In the genomic region with DNA sequence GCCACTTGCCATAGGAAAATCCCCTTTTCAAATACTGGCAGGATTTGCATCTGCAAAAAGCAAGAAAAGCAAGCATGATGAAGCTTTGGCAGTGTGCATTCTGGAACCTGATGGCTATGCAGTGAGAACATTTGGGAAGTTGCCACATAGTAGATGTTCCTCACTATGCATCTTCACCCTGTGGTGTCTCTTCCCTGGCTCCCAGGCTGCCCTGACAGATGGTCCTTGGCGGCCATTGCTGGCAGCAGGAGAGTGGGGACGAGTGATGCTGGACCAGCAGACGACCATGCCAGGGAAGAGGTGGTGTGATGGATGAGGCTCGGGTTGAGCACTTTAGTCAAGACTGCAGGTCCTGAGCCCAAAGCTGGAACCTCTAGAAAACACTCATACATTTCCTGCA, we compare ENCODE assay signal across 27 mouse cellular contexts.
DNase-seq lines count a peak whose midpoint lies in the region; ATAC-seq and TF ChIP-seq lines count a peak whose summit lies in the region.
"Had no signal": no experiment of that assay in that cellular context is flagged by ENCODE, and none has a peak within 500 bp of the region (broad histone marks: within the 10 kb centered on the region; RNA-seq: fewer than 3 reads in every experiment).

No protein-coding gene starts in this region.

- DNase-seq in left cerebral cortex, postnatal 4 days: peak; percentile 71
- no peak for DNase-seq in left cerebral cortex, postnatal 10 days (ENCODE audit: extremely low spot score in 1 of 2, low spot score in 2 of 2)
- peak; percentile 77 for DNase-seq in brain, adult 2 months (ENCODE audit: low read depth, low spot score)
- DNase-seq in cerebellum, adult 18-20 months: peak; percentile 70 to 73
- peak; percentile 81 to 91 for DNase-seq in cerebellum, postnatal 10 days
- no peak for DNase-seq in liver, postnatal 0 days
- DNase-seq in layer of hippocampus, adult 18-20 months (ENCODE audit: low spot score in 2 of 2): no peak
- DNase-seq: adrenal gland, postnatal 10 days; gastrocnemius, postnatal 14 days; heart, postnatal 14 days; kidney, adult 9 months; kidney, postnatal 25 days; liver, embryonic 13.5 days; lung, embryonic 14.5 days; midbrain, embryonic 14.5 days; right cerebral cortex, postnatal 25 days; thymus, postnatal 14 days had no signal

- H3K27ac ChIP-seq in liver, postnatal 0 days (ENCODE audit: low read depth): no peak overlapping the region
- H3K27ac ChIP-seq: forebrain, embryonic 13.5 days; hindbrain, embryonic 10.5 days; intestine, embryonic 15.5 days; limb, embryonic 10.5 days; limb, embryonic 15.5 days; liver, embryonic 13.5 days had no signal

- H3K4me2 ChIP-seq in liver, postnatal 0 days (ENCODE audit: low read depth, low read length): no peak overlapping the region
- H3K4me2 ChIP-seq: forebrain, embryonic 13.5 days; intestine, embryonic 15.5 days; limb, embryonic 15.5 days; liver, embryonic 13.5 days; lung, embryonic 14.5 days had no signal

- H3K4me1 ChIP-seq in liver, postnatal 0 days (ENCODE audit: insufficient read depth): no peaks in the 10 kb centered on the region
- H3K4me1 ChIP-seq: forebrain, embryonic 13.5 days; intestine, embryonic 15.5 days; limb, embryonic 10.5 days; liver, embryonic 13.5 days had no signal

- no peaks in the 10 kb centered on the region for H3K9me3 ChIP-seq in liver, postnatal 0 days (ENCODE audit: low read length)
- H3K9me3 ChIP-seq: forebrain, embryonic 13.5 days; hindbrain, embryonic 10.5 days; intestine, embryonic 15.5 days; limb, embryonic 10.5 days; limb, embryonic 15.5 days; liver, embryonic 13.5 days had no signal

- H3K4me3 ChIP-seq in liver, postnatal 0 days (ENCODE audit: low read depth, low read length): no peak overlapping the region
- H3K4me3 ChIP-seq: erythroblast, embryonic 14.5 days; forebrain, embryonic 13.5 days; hindbrain, embryonic 10.5 days; intestine, embryonic 15.5 days; limb, embryonic 10.5 days; limb, embryonic 15.5 days; liver, embryonic 13.5 days had no signal

- ATAC-seq in liver, postnatal 0 days: no peak
- ATAC-seq in erythroid progenitor cell, adult 5-6 weeks (replicated peaks; ENCODE audit: low FRiP score, poor library complexity, severe bottlenecking): no peak
- ATAC-seq: forebrain, embryonic 13.5 days; hindbrain, embryonic 16.5 days; intestine, embryonic 15.5 days; Patski had no signal

- intact Hi-C loops in left cerebral cortex, postnatal 4 days (cut with DNase I): no loop called here
- intact Hi-C loops in left cerebral cortex, postnatal 10 days (cut with DNase I): no loop called here

- TF ChIP-seq EP300 in liver, postnatal 0 days (IDR thresholded peaks at IDR 0.05; ENCODE audit: low read depth): no peak

- no peak overlapping the region for H3K9ac ChIP-seq in liver, postnatal 0 days (replicated peaks)
- H3K9ac ChIP-seq: forebrain, embryonic 13.5 days; intestine, embryonic 15.5 days; limb, embryonic 15.5 days; liver, embryonic 13.5 days; lung, embryonic 14.5 days had no signal

- TF ChIP-seq CTCF in liver, postnatal 0 days (IDR thresholded peaks at IDR 0.05; ENCODE audit: low read depth): no peak

- WGBS in liver, postnatal 0 days (ENCODE audit: insufficient replicate concordance): 76% methylated on average over 4 of the region's 4 CpGs

- H3K36me3 ChIP-seq in liver, postnatal 0 days (replicated peaks; ENCODE audit: insufficient read depth, low read length): peaks cover 2% of the 10 kb centered on the region; the same call in 1 of the 2 replicates
- H3K36me3 ChIP-seq: G1E; hindbrain, embryonic 10.5 days; liver, embryonic 13.5 days had no signal

- no peaks in the 10 kb centered on the region for H3K27me3 ChIP-seq in liver, postnatal 0 days (ENCODE audit: insufficient read depth, low read length)
- H3K27me3 ChIP-seq: forebrain, embryonic 13.5 days; intestine, embryonic 15.5 days; limb, embryonic 15.5 days; liver, embryonic 13.5 days; Patski had no signal

Comparison
In these comparisons a context has a peak if more than half of its experiments do, and no peak if none do; other contexts are left out.
1. DNase-seq: peak in left cerebral cortex, postnatal 4 days (single experiment), brain, adult 2 months (single experiment), cerebellum, adult 18-20 months (2 of 2) and cerebellum, postnatal 10 days (2 of 2); none in left cerebral cortex, postnatal 10 days (0 of 2), liver, postnatal 0 days (single experiment) and layer of hippocampus, adult 18-20 months (0 of 2).